Comparison of ENCODE assay signal across 9 mouse cellular contexts in the genomic region with DNA sequence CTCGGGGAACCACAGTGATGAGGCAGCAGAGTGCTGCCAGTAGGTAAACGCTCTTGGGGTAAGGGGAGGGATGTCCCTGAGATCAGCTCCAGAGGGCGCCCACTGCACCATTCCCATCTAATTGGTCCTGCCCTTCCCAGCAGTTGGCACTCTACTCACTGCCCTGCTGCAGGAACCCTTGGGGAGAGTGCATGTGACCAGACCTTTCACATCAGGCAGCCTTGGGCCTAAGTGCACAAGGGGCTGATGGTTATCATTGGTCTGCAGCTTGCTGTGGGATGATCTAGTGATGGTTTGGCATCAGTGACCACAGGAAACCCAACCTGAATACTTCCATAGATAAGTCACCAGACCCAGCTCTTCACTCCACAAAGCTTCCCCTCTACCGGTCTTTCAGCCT. TPM values are rescaled to one million over a fixed set of nuclear protein-coding genes. Genes with fewer than 3 reads are reported as not detected.
DNase-seq lines count a peak whose midpoint lies in the region; ATAC-seq and TF ChIP-seq lines count a peak whose summit lies in the region.
"Had no signal": no experiment of that assay in that cellular context is flagged by ENCODE, and none has a peak within 500 bp of the region (broad histone marks: within the 10 kb centered on the region; RNA-seq: fewer than 3 reads in every experiment).

No protein-coding gene starts in this region.

- no peak; the same call in 1 of the 2 replicates for ATAC-seq in liver, postnatal 0 days

- no peak for TF ChIP-seq EP300 in liver, postnatal 0 days (IDR thresholded peaks at IDR 0.05; ENCODE audit: low read depth)

- no peak overlapping the region for H3K27ac ChIP-seq in cerebellum, adult 2 months (ENCODE audit: insufficient read depth, low read length)
- no peak overlapping the region for H3K27ac ChIP-seq in embryonic fibroblast, embryonic 13.5 days (ENCODE audit: insufficient read depth, low read length)
- no peak overlapping the region for H3K27ac ChIP-seq in liver, postnatal 0 days (ENCODE audit: low read depth)

- TF ChIP-seq CTCF in cerebellum, adult 2 months (IDR thresholded peaks at IDR 0.05; ENCODE audit: borderline replicate concordance, insufficient read depth, low read depth, low read length) = peak; percentile 30; the same call in 1 of the 2 replicates
- peak; percentile 44; the same call in 1 of the 2 replicates for TF ChIP-seq CTCF in embryonic fibroblast, embryonic 13.5 days (IDR thresholded peaks at IDR 0.05; ENCODE audit: borderline replicate concordance, insufficient read depth, low read length)
- peak; percentile 52 for TF ChIP-seq CTCF in liver, postnatal 0 days (IDR thresholded peaks at IDR 0.05; ENCODE audit: low read depth)

- no peaks in the 10 kb centered on the region for H3K4me1 ChIP-seq in cerebellum, adult 2 months (ENCODE audit: control insufficient read depth, insufficient read depth, low read length)
- no peaks in the 10 kb centered on the region; the same call in 1 of the 2 replicates for H3K4me1 ChIP-seq in embryonic fibroblast, embryonic 13.5 days (ENCODE audit: control insufficient read depth, insufficient read depth, low read length)
- no peaks in the 10 kb centered on the region for H3K4me1 ChIP-seq in liver, postnatal 0 days (ENCODE audit: insufficient read depth)

- DNase-seq in cerebellum, adult 2 months = no peak
- DNase-seq in cerebellum, adult 11 months = no peak
- DNase-seq in layer of hippocampus, postnatal 10 days (ENCODE audit: low spot score in 2 of 2) = peak; percentile 30 to 47
- no peak for DNase-seq in layer of hippocampus, adult 9-10 months (ENCODE audit: low spot score)
- no peak for DNase-seq in liver, postnatal 0 days
- DNase-seq in right cerebral cortex, postnatal 25 days = no peak
- no peak for DNase-seq in right cerebral cortex, adult 18-20 months
- DNase-seq: cerebellum, adult 9-10 months had no signal

- no peak for TF ChIP-seq POLR2A in cerebellum, adult 2 months (IDR thresholded peaks at IDR 0.05; ENCODE audit: borderline replicate concordance, insufficient read depth, low read length)
- no peak for TF ChIP-seq POLR2A in embryonic fibroblast, embryonic 13.5 days (IDR thresholded peaks at IDR 0.05; ENCODE audit: low read depth, low read length)

- peaks cover 27% of the 10 kb centered on the region for H3K36me3 ChIP-seq in liver, postnatal 0 days (replicated peaks; ENCODE audit: insufficient read depth, low read length)

- H3K9me3 ChIP-seq in liver, postnatal 0 days (ENCODE audit: low read length) = no peaks in the 10 kb centered on the region

- H3K4me3 ChIP-seq in cerebellum, adult 2 months (replicated peaks; ENCODE audit: insufficient read depth, low read depth, low read length) = no peak overlapping the region
- H3K4me3 ChIP-seq in embryonic fibroblast, embryonic 13.5 days (ENCODE audit: insufficient read depth, low read length) = no peak overlapping the region
- H3K4me3 ChIP-seq in liver, postnatal 0 days (ENCODE audit: low read depth, low read length) = no peak overlapping the region

- WGBS in cerebellum, adult 2 months = 23% methylated on average over 4 of the region's 4 CpGs
- WGBS in liver, postnatal 0 days (ENCODE audit: insufficient replicate concordance) = 20% methylated on average over 4 of the region's 4 CpGs

- H3K9ac ChIP-seq in liver, postnatal 0 days (replicated peaks) = no peak overlapping the region

- no peaks in the 10 kb centered on the region for H3K27me3 ChIP-seq in cerebellum, adult 2 months (ENCODE audit: control insufficient read depth, insufficient read depth, low read length)
- H3K27me3 ChIP-seq in liver, postnatal 0 days (ENCODE audit: insufficient read depth, low read length) = no peaks in the 10 kb centered on the region

- no peak overlapping the region for H3K4me2 ChIP-seq in liver, postnatal 0 days (ENCODE audit: low read depth, low read length)

RNA-seq across cellular contexts. Expression of a gene that starts 4.6 kb away (rescaled TPM):
- polyA plus RNA-seq in cerebellum, adult 2 months (2012; rRNA removed) = 53.2 and 55.1 TPM in 2 replicates
- total RNA-seq in layer of hippocampus, postnatal 10 days (2021) = 10 to 100 TPM; 90.1 to 92.7 TPM
- polyA plus RNA-seq in embryonic fibroblast, embryonic 13.5 days (2011; ENCODE audit: insufficient read length, low read depth, missing spikeins) = 21.5 and 26.1 TPM in 2 replicates
- 5.7 and 6.5 TPM in 2 replicates for polyA plus RNA-seq in liver, postnatal 0 days (2015; fragmentation: Nextera tagmentation; extraction: Ambion mirVana)

Comparison
In these comparisons a context has a peak if more than half of its experiments do, and no peak if none do; other contexts are left out.
1. DNase-seq: peak in layer of hippocampus, postnatal 10 days (2 of 2); none in cerebellum, adult 2 months (0 of 2), cerebellum, adult 11 months (single experiment), layer of hippocampus, adult 9-10 months (single experiment), liver, postnatal 0 days (single experiment), right cerebral cortex, postnatal 25 days (single experiment) and right cerebral cortex, adult 18-20 months (single experiment).
2. Peak in every context shown above with its lines, with median percentiles within 50 percentile points of each other: CTCF ChIP-seq.